Mouse (Mus musculus) adipose tissue, adult 10 weeks (tissue): ENCODE results near the gene Fgf5. TPM values are rescaled to one million over a fixed set of nuclear protein-coding genes. Genes with fewer than 3 reads are reported as not detected.

Experiments
- polyA plus RNA-seq: library from polyadenylated mRNA; stranded (reverse); fragments of 350-450 nt; fragmentation: Illumina TruSeq; extraction: RNeasy Lipid Tissue Mini Kit (QIAGEN cat#74804); gene quantifications from one replicate; pipeline ENCODE4 v1.2.3, GENCODE M21; 2014; ENCODE audit warnings: low read depth, low replicate concordance

Gene Fgf5
- polyA plus RNA-seq = not detected

DNA sequence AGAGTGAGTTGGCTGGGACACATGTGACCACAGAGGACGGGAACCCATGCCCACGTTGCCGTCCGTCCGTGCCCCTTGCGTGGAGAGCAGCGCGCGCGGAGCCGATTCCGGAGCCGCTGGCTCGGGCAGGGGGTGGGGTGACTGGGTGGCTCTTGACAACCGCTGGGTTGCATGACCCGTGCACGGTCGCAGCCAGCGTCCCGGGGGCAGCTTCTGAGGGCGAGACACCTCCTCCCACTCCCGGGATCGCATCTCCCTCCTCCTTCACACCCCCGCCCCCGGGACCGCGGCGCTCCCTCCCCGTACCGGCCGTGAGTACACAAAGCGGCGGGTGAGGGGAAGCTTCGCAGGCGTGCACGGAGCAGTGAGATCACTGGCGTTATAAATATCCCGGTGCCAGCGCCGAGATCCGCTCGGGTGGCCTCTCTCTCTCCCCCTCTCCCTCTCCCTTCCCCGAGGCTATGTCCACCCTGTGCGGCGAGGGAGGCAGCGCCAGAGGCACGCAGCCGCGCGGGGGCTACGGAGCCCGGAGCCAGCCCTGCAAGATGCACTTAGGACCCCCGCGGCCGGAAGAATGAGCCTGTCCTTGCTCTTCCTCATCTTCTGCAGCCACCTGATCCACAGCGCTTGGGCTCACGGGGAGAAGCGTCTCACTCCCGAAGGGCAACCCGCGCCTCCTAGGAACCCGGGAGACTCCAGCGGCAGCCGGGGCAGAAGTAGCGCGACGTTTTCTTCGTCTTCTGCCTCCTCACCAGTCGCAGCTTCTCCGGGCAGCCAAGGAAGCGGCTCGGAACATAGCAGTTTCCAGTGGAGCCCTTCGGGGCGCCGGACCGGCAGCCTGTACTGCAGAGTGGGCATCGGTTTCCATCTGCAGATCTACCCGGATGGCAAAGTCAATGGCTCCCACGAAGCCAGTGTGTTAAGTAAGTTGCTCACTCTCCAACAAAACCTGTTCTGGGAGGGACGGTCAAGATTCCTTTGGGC is at the start of gene Fgf5:
Gene Fgf5, plus strand, starts transcription at position 347 of the 984 bp plus-strand sequence.

Other genes with a start within 250 kb of the Fgf5 start
- gene Antxr2, start 223.1 kb upstream of the Fgf5 start, polyA plus RNA-seq = 21.7 TPM
- 0.35 TPM for gene Prdm8, start 87.0 kb upstream of the Fgf5 start, polyA plus RNA-seq
- 3.3 TPM for gene Cfap299, start 75.1 kb downstream of the Fgf5 start, polyA plus RNA-seq